Mouse (Mus musculus): Measurements from ENCODE around the gene Ercc6l2. TPM values are rescaled to one million over a fixed set of nuclear protein-coding genes. Genes with fewer than 3 reads are reported as not detected.

Ercc6l2 gene
- polyA plus RNA-seq, 2 experiments, result 23.6 to 26.2 TPM

DNA sequence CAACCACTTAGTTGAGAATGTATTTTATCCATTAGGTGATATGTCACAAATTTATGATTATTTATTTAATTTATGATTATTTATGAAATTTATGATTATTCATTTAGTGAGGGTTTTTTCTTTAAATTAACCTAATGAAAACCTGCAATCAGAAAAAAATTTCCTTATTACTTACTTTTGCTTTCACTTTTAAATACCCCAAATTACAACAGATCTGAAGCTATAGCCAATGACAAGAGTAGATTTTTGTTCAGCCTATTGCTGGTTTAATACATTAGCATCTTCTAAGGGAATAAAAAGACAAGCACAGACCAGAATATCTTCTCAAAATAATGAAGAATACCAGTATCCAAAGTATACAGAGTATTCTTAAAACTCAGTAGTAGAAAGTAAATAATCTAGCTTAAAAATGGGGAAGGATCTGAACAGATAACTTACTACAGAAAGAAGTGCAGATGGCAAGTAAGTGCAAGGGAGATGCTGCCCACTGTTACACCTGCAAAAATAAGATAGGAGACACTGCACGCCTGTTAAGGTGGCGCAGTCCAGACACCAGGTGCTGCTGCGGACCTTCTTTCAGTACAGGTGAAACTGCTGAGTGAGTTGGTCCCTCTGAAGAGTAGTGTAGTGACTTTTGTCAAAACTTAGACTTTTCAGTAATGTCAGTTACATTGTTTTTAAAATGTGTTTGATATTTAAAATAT, 35.4 kb downstream of the Ercc6l2 start:
- no peak for DNase-seq (ENCODE audit: low spot score)
- Histone ChIP-seq H3K27me3 (ENCODE audit: control insufficient read depth, insufficient read depth, low read length) (no peaks in the 10 kb centered on the region), H3K4me1 (ENCODE audit: control insufficient read depth, insufficient read depth, low read length) (no peaks in the 10 kb centered on the region), H3K9me3 (ENCODE audit: control insufficient read depth, low read length) (no peaks in the 10 kb centered on the region), H3K4me2 (replicated peaks; ENCODE audit: low read depth, low read length, severe bottlenecking) (no peak overlapping the region), H3K36me3 (ENCODE audit: control insufficient read depth, insufficient read depth, low read length) (peaks cover 17% of the 10 kb centered on the region), H3K9ac (ENCODE audit: low read depth, low read length, severe bottlenecking) (no peak overlapping the region), H3K4me3 (replicated peaks; ENCODE audit: low read length) (no peak overlapping the region), H3K27ac (replicated peaks; ENCODE audit: low read depth, low read length) (no peak overlapping the region)
- WGBS, result 100% methylated on average over 3 of the region's 3 CpGs
- ATAC-seq (ENCODE audit: low FRiP score, low read depth), result no peak
- TF ChIP-seq POLR2A (IDR thresholded peaks at IDR 0.05; ENCODE audit: borderline replicate concordance, extremely low read depth, insufficient read depth, insufficient read length), result no peak

DNA sequence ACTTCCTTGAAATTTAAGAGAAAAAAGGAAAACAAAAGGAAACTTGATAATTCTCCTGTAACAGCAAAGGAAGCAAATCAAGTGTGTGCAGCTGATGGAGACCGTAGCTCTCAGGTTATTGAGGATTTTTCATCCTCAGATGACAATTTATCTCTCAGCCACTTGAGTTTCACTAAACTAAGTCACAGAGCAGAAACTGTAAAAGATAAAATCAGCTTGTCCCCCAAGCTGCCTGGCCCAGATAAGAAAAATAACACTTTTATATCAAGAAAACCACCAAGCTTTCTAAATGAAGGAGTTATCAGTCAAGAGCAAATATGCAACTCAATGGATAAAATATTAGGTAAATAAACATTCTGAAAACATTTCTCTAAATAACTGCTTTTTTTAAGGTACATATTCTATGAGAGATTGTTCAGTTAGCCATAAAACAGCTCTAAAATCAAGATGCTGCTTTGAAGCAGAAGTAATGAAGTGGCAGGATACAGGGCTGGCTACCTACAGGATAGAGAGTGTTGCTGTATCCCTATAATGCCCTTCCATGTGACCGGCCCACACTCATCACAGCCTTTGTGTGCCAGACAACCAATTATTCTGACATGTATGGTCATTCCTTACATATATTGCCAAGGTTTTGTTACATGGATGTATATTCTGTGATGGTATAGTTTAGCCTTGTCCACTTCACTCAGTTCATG, 57.7 kb downstream of the Ercc6l2 start:
- no peak for ATAC-seq (ENCODE audit: low FRiP score, low read depth)
- Histone ChIP-seq H3K9ac (ENCODE audit: low read depth, low read length, severe bottlenecking) (no peak overlapping the region), H3K27me3 (ENCODE audit: control insufficient read depth, insufficient read depth, low read length) (no peaks in the 10 kb centered on the region), H3K27ac (replicated peaks; ENCODE audit: low read depth, low read length) (no peak overlapping the region), H3K4me2 (replicated peaks; ENCODE audit: low read depth, low read length, severe bottlenecking) (no peak overlapping the region), H3K36me3 (ENCODE audit: control insufficient read depth, insufficient read depth, low read length) (peaks cover 13% of the 10 kb centered on the region), H3K4me1 (ENCODE audit: control insufficient read depth, insufficient read depth, low read length) (no peaks in the 10 kb centered on the region), H3K9me3 (ENCODE audit: control insufficient read depth, low read length) (no peaks in the 10 kb centered on the region), H3K4me3 (replicated peaks; ENCODE audit: low read length) (no peak overlapping the region)
- no peak for DNase-seq (ENCODE audit: low spot score)
- no peak for TF ChIP-seq POLR2A (IDR thresholded peaks at IDR 0.05; ENCODE audit: borderline replicate concordance, extremely low read depth, insufficient read depth, insufficient read length)
- WGBS, result 92% methylated on average over 2 of the region's 2 CpGs

DNA sequence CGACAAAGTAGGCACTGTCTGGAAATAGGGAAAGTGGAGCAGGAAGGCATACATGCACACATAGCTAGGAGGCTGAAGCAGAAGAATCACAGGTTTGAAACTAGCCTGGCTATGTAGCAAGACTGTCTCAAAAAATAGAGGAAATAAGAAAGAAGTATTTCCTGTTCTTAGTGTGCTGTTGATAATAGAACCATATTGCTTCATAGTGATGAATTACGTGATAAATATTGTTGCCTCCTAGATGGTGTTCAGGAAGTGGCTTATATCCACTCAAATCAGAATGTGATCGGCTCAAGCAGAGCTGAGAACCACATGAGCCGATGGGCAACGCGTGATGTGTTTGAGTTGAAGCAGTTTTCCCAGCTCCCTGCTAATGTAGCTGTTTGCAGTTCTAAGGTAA, 62.1 kb downstream of the Ercc6l2 start:
- TF ChIP-seq POLR2A (IDR thresholded peaks at IDR 0.05; ENCODE audit: borderline replicate concordance, extremely low read depth, insufficient read depth, insufficient read length), result no peak
- ATAC-seq (ENCODE audit: low FRiP score, low read depth) (no peak), DNase-seq (ENCODE audit: low spot score) (no peak)
- no peaks in the 10 kb centered on the region for H3K4me1 ChIP-seq (ENCODE audit: control insufficient read depth, insufficient read depth, low read length)
- no peaks in the 10 kb centered on the region for H3K27me3 ChIP-seq (ENCODE audit: control insufficient read depth, insufficient read depth, low read length)
- no peak overlapping the region for H3K4me2 ChIP-seq (replicated peaks; ENCODE audit: low read depth, low read length, severe bottlenecking)
- 83% methylated on average over 6 of the region's 6 CpGs for WGBS
- H3K36me3 ChIP-seq (ENCODE audit: control insufficient read depth, insufficient read depth, low read length), result peaks cover 6% of the 10 kb centered on the region
- H3K4me3 ChIP-seq (replicated peaks; ENCODE audit: low read length), result no peak overlapping the region
- H3K27ac ChIP-seq (replicated peaks; ENCODE audit: low read depth, low read length), result no peak overlapping the region
- no peaks in the 10 kb centered on the region for H3K9me3 ChIP-seq (ENCODE audit: control insufficient read depth, low read length)
- no peak overlapping the region for H3K9ac ChIP-seq (ENCODE audit: low read depth, low read length, severe bottlenecking)

DNA sequence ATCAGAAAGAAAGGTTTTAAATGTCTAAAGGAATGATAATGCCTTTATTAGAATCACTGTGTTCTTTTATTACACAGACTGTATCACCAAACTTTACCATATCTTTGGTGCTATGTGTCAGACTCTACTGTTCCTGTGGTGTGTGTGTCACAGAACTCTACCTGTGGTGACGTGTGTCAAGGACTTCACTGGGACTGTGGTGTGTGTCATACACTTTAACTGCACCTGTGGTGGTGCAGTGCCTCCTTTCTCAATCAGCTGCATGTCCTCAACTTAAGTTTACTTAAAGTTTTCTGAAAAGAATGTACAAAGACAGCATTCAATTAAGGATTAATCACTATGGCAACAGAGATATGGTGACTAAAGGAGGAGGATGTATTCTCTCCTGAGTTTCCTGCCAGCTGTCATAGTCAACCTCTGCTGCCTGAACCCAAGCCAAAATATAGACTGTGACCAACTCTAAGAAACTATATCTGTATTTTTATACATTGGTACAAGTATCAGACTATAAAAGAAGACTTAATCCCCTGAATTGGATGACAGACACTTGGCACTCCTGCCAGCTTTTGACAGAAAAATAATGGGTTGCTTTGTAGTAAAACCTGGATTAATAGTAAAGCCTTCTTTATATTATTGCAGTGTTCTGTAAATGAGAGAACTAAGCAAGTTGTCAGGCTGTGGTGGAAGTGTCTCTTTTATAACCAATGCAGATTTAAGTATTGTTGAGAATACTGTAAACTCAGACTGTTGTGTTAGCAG, 64.2 kb downstream of the Ercc6l2 start:
- no peak overlapping the region for H3K9ac ChIP-seq (ENCODE audit: low read depth, low read length, severe bottlenecking)
- no peaks in the 10 kb centered on the region for H3K9me3 ChIP-seq (ENCODE audit: control insufficient read depth, low read length)
- TF ChIP-seq POLR2A (IDR thresholded peaks at IDR 0.05; ENCODE audit: borderline replicate concordance, extremely low read depth, insufficient read depth, insufficient read length), result no peak
- peaks cover 6% of the 10 kb centered on the region; the same call in 1 of the 2 replicates for H3K4me1 ChIP-seq (ENCODE audit: control insufficient read depth, insufficient read depth, low read length)
- no peak overlapping the region for H3K27ac ChIP-seq (replicated peaks; ENCODE audit: low read depth, low read length)
- ATAC-seq (ENCODE audit: low FRiP score, low read depth) (no peak), DNase-seq (ENCODE audit: low spot score) (no peak)
- 81% methylated on average over 1 of the region's 1 CpGs for WGBS
- no peaks in the 10 kb centered on the region for H3K36me3 ChIP-seq (ENCODE audit: control insufficient read depth, insufficient read depth, low read length)
- H3K4me2 ChIP-seq (replicated peaks; ENCODE audit: low read depth, low read length, severe bottlenecking), result no peak overlapping the region
- no peak overlapping the region for H3K4me3 ChIP-seq (replicated peaks; ENCODE audit: low read length)
- H3K27me3 ChIP-seq (ENCODE audit: control insufficient read depth, insufficient read depth, low read length), result no peaks in the 10 kb centered on the region

DNA sequence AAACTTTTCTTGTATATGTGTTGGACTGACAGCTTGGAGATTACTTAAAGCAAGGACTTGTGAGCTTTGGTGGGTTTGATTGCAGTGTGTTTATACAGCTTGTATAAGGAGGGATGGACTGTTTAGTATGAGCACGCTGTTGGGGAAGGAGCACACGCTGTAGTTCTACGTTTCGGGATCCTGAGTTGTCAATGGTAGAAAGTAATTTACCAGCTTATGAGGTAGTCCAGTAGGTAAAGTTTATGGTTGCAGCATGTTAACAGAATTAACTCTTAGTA, 64.8 kb downstream of the Ercc6l2 start:
- Histone ChIP-seq H3K4me3 (replicated peaks; ENCODE audit: low read length) (no peak overlapping the region), H3K27me3 (ENCODE audit: control insufficient read depth, insufficient read depth, low read length) (no peaks in the 10 kb centered on the region), H3K9me3 (ENCODE audit: control insufficient read depth, low read length) (no peaks in the 10 kb centered on the region), H3K4me1 (ENCODE audit: control insufficient read depth, insufficient read depth, low read length) (peaks cover 6% of the 10 kb centered on the region; the same call in 1 of the 2 replicates), H3K36me3 (ENCODE audit: control insufficient read depth, insufficient read depth, low read length) (no peaks in the 10 kb centered on the region), H3K4me2 (replicated peaks; ENCODE audit: low read depth, low read length, severe bottlenecking) (no peak overlapping the region), H3K9ac (ENCODE audit: low read depth, low read length, severe bottlenecking) (no peak overlapping the region), H3K27ac (replicated peaks; ENCODE audit: low read depth, low read length) (no peak overlapping the region)
- DNase-seq (ENCODE audit: low spot score), result no peak
- ATAC-seq (ENCODE audit: low FRiP score, low read depth), result no peak
- 84% methylated on average over 4 of the region's 4 CpGs for WGBS
- TF ChIP-seq POLR2A (IDR thresholded peaks at IDR 0.05; ENCODE audit: borderline replicate concordance, extremely low read depth, insufficient read depth, insufficient read length), result no peak
